Mouse (Mus musculus) CH12.LX (cell line): ENCODE results near the gene Mrpl58. TPM values are rescaled to one million over a fixed set of nuclear protein-coding genes. Genes with fewer than 3 reads are reported as not detected.

Experiments used
- DNase-seq: peaks from one replicate; pipeline ENCODE4 v3.0.0-alpha.2; 2013; ENCODE audit errors: extremely low read depth
- H3K27ac ChIP-seq: 2 replicates; pipeline ENCODE4 v1.5.1; 2012; ENCODE audit warnings: low read depth, mild to moderate bottlenecking, control low read depth, moderate library complexity; ENCODE audit not compliant: insufficient read depth
- H3K27me3 ChIP-seq: replicated peaks from 2 replicates; pipeline ENCODE3; 2012; ENCODE audit warnings: inconsistent platforms
- H3K36me3 ChIP-seq, 2 experiments: replicated peaks in 1 of 2; 2 replicates each; pipeline versions ENCODE3 to v1.6.1; 2012; ENCODE audit warnings: inconsistent platforms in 1 of 2, low read length in 1 of 2, mild to moderate bottlenecking in 1 of 2, mixed read lengths in 1 of 2, moderate library complexity in 1 of 2; ENCODE audit not compliant: control insufficient read depth in 1 of 2, insufficient read depth in 1 of 2
- H3K4me1 ChIP-seq, 2 experiments: 2 replicates each; pipeline ENCODE4 v1.6.1; 2012; ENCODE audit warnings: inconsistent platforms in 1 of 2, moderate library complexity in 1 of 2; ENCODE audit not compliant: insufficient read depth in 2 of 2, control insufficient read depth in 1 of 2
- H3K4me2 ChIP-seq: 2 replicates; pipeline ENCODE4 v1.6.1; 2012; ENCODE audit warnings: low read depth, mild to moderate bottlenecking, control low read depth; ENCODE audit not compliant: poor library complexity, insufficient read depth, severe bottlenecking
- H3K4me3 ChIP-seq, 3 experiments: fragments of 150-350 bp in 1 of 3; sonication (generic) in 1 of 3; replicated peaks in 1 of 3; 2 replicates each; pipeline versions ENCODE3 to v1.5.1; 2011 to 2012; ENCODE audit warnings: low read depth in 2 of 3, low read length in 2 of 3, mild to moderate bottlenecking in 2 of 3, moderate library complexity in 2 of 3, control low read depth in 1 of 3, improper control_type of control experiment in 1 of 3, inconsistent platforms in 1 of 3, mixed read lengths in 1 of 3; ENCODE audit not compliant: poor library complexity in 1 of 3
- H3K79me2 ChIP-seq: replicated peaks from 2 replicates; pipeline ENCODE4 v1.6.1; 2012; ENCODE audit warnings: mild to moderate bottlenecking, moderate library complexity; ENCODE audit not compliant: control insufficient read depth, poor library complexity, insufficient read depth, severe bottlenecking; ENCODE audit errors: extremely low read depth
- H3K9ac ChIP-seq: 2 replicates; pipeline ENCODE4 v1.6.1; 2012; ENCODE audit warnings: low read depth, mild to moderate bottlenecking, control low read depth, moderate library complexity; ENCODE audit not compliant: insufficient read depth
- H3K9me3 ChIP-seq: replicated peaks from 2 replicates; pipeline ENCODE3; 2012; ENCODE audit warnings: low read length, inconsistent platforms, mixed read lengths
- BHLHE40 ChIP-seq: IDR thresholded peaks from 2 replicates; pipeline ENCODE4 v1.6.1; 2011; ENCODE audit warnings: mild to moderate bottlenecking, low read depth, low read length, improper control_type of control experiment
- CHD1 ChIP-seq: IDR thresholded peaks from 2 replicates; pipeline ENCODE4 v1.6.1; 2012; ENCODE audit warnings: low read depth, low read length, improper control_type of control experiment, inconsistent platforms
- CHD2 ChIP-seq: IDR thresholded peaks from 2 replicates; pipeline ENCODE4 v1.6.1; 2011; ENCODE audit warnings: low read length, improper control_type of control experiment
- CTCF ChIP-seq, 2 experiments: IDR thresholded peaks in 1 of 2; conservative IDR thresholded peaks in 1 of 2; 2 replicates each; pipeline ENCODE4 v1.5.1; 2011 to 2012; ENCODE audit warnings: low read depth in 2 of 2, low read length in 2 of 2, improper control_type of control experiment in 1 of 2, inconsistent platforms in 1 of 2, mild to moderate bottlenecking in 1 of 2, moderate library complexity in 1 of 2
- E2F4 ChIP-seq: IDR thresholded peaks from 2 replicates; pipeline ENCODE4 v1.6.1; 2011; ENCODE audit warnings: low read depth, low read length, improper control_type of control experiment; ENCODE audit not compliant: insufficient replicate concordance
- EP300 ChIP-seq: IDR thresholded peaks from 2 replicates; pipeline ENCODE4 v1.6.1; 2011; ENCODE audit warnings: low read length, improper control_type of control experiment
- GABPA ChIP-seq: IDR thresholded peaks from 2 replicates; pipeline ENCODE4 v1.6.1; 2012; ENCODE audit warnings: low read depth, low read length, improper control_type of control experiment, inconsistent platforms; ENCODE audit not compliant: insufficient replicate concordance
- HCFC1 ChIP-seq: IDR thresholded peaks from 2 replicates; pipeline ENCODE4 v1.6.1; 2012; ENCODE audit warnings: low read depth, mild to moderate bottlenecking, inconsistent platforms, low read length, improper control_type of control experiment
- JUN ChIP-seq: IDR thresholded peaks from 2 replicates; pipeline ENCODE4 v1.6.1; 2011; ENCODE audit warnings: low read depth, mild to moderate bottlenecking, low read length, improper control_type of control experiment, moderate library complexity; ENCODE audit not compliant: insufficient read depth
- JUND ChIP-seq: conservative IDR thresholded peaks from 2 replicates; pipeline ENCODE4 v1.6.1; 2011; ENCODE audit warnings: low read depth, low read length, improper control_type of control experiment
- KAT2A ChIP-seq: IDR thresholded peaks from 2 replicates; pipeline ENCODE4 v1.6.1; 2012; ENCODE audit warnings: low read length, improper control_type of control experiment, inconsistent platforms; ENCODE audit not compliant: insufficient replicate concordance
- MAX ChIP-seq: IDR thresholded peaks from 2 replicates; pipeline ENCODE4 v1.6.1; 2011; ENCODE audit warnings: low read length, improper control_type of control experiment
- MAZ ChIP-seq: IDR thresholded peaks from 2 replicates; pipeline ENCODE4 v1.6.1; 2012; ENCODE audit warnings: low read depth, mild to moderate bottlenecking, inconsistent platforms, low read length, improper control_type of control experiment, moderate library complexity
- MEF2A ChIP-seq: IDR thresholded peaks from 2 replicates; pipeline ENCODE4 v1.6.1; 2014; ENCODE audit warnings: low read depth, mild to moderate bottlenecking, inconsistent platforms, low read length, improper control_type of control experiment, borderline replicate concordance
- MXI1 ChIP-seq: IDR thresholded peaks from 2 replicates; pipeline ENCODE4 v1.6.1; 2011; ENCODE audit warnings: mild to moderate bottlenecking, low read depth, low read length, improper control_type of control experiment
- NELFE ChIP-seq: IDR thresholded peaks from 2 replicates; pipeline ENCODE4 v1.6.1; 2011; ENCODE audit warnings: low read depth, low read length, improper control_type of control experiment
- NRF1 ChIP-seq: IDR thresholded peaks from 2 replicates; pipeline ENCODE4 v1.6.1; 2014; ENCODE audit warnings: low read depth, mild to moderate bottlenecking, inconsistent platforms, low read length, improper control_type of control experiment, moderate library complexity
- PAX5 ChIP-seq: IDR thresholded peaks from 2 replicates; pipeline ENCODE4 v1.6.1; 2012; ENCODE audit warnings: low read length, inconsistent platforms, mixed read lengths
- POLR2AphosphoS2 ChIP-seq: IDR thresholded peaks from 2 replicates; pipeline ENCODE4 v1.6.1; 2011; ENCODE audit warnings: low read depth, low read length, improper control_type of control experiment
- SIN3A ChIP-seq: IDR thresholded peaks from 2 replicates; pipeline ENCODE4 v1.6.1; 2012; ENCODE audit warnings: low read length, improper control_type of control experiment, inconsistent platforms
- SMC3 ChIP-seq: IDR thresholded peaks from 2 replicates; pipeline ENCODE4 v1.6.1; 2011; ENCODE audit warnings: low read depth, low read length, improper control_type of control experiment
- TBP ChIP-seq: conservative IDR thresholded peaks from 2 replicates; pipeline ENCODE4 v1.6.1; 2011; ENCODE audit warnings: low read depth, low read length, improper control_type of control experiment
- UBTF ChIP-seq: IDR thresholded peaks from 2 replicates; pipeline ENCODE4 v1.6.1; 2012; ENCODE audit warnings: low read depth, mild to moderate bottlenecking, inconsistent platforms, low read length, improper control_type of control experiment, moderate library complexity
- USF1 ChIP-seq: IDR thresholded peaks from 2 replicates; pipeline ENCODE4 v1.6.1; 2014; ENCODE audit warnings: low read depth, mild to moderate bottlenecking, inconsistent platforms, low read length, improper control_type of control experiment
- ZC3H11A ChIP-seq: IDR thresholded peaks from 2 replicates; pipeline ENCODE4 v1.6.1; 2012; ENCODE audit warnings: low read depth, mild to moderate bottlenecking, inconsistent platforms, low read length, improper control_type of control experiment
- ZMIZ1 ChIP-seq: IDR thresholded peaks from 2 replicates; pipeline ENCODE4 v1.6.1; 2012; ENCODE audit warnings: low read depth, mild to moderate bottlenecking, inconsistent platforms, low read length, improper control_type of control experiment
- ZNF384 ChIP-seq: IDR thresholded peaks from 2 replicates; pipeline ENCODE4 v1.6.1; 2012; ENCODE audit warnings: low read depth, low read length, improper control_type of control experiment, inconsistent platforms
- dilution Hi-C: fragments of 300-500 bp; cut with MboI; formaldehyde crosslinking; loops from 2 replicates; pipeline ENCODE4 v1.14.3; 2020; ENCODE audit warnings: low sequenced_read_pairs; ENCODE audit not compliant: extremely low pct_unique_long_range_greater_than_20kb, extremely low pct_ligation_motif_present
- in situ Hi-C: fragments of 300-500 bp; cut with MboI; formaldehyde crosslinking; loops from 3 replicates; pipeline ENCODE4 v1.14.3; 2019; ENCODE audit warnings: low sequenced_read_pairs, low pct_ligation_motif_present, low pct_unique_long_range_greater_than_20kb, mixed read lengths
- polyA plus RNA-seq: library from polyadenylated mRNA; unstranded; fragments of >175 nt; gene quantifications from 2 replicates; pipeline ENCODE4 v1.2.1, GENCODE M21; 2012; ENCODE audit warnings: low read depth; ENCODE audit not compliant: insufficient read length
- total RNA-seq, 2 experiments: library from RNA; depleted of rRNA; stranded (reverse); fragments of 300-350 nt in 1 of 2; fragments of >200 nt in 1 of 2; gene quantifications; 2 replicates each; pipeline ENCODE4 v1.2.3; 2012 to 2014

Gene Mrpl58
- total and polyA plus RNA-seq, 3 experiments, result 113 to 161 (median 157) TPM

DNA sequence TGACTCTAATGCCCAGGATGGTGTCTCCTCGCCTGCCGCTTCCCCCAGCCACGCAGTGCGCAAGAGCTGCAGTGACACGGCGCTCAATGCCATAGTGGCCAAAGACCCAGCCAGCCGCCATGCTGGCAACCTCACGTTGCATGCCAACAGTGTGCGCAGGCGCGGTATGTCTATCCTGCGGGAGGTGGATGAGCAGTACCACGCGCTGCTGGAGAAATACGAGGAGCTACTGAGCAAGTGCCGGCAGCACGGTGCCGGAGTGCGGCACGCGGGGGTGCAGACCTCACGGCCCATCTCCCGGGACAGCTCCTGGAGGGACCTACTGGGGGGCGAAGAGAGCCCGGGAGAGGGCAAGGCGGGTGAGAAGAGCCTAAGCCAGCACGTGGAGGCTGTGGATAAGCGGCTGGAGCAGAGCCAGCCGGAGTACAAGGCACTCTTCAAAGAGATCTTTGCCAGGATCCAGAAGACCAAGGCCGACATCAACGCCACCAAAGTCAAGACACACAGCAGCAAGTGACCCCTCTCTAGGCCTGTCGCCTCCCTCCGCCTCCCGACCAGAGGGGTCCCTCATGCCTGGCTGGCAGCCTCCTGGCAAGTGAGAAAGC lies 9.7 kb upstream of the Mrpl58 start:
- in situ Hi-C loops, result no loop called here
- peaks cover 3% of the 10 kb centered on the region for H3K9me3 ChIP-seq
- no peak for TF ChIP-seq JUN
- TF ChIP-seq PAX5, result no peak
- no peak for TF ChIP-seq SIN3A
- no peak for TF ChIP-seq ZNF384
- no peak for TF ChIP-seq CHD2
- TF ChIP-seq USF1, result no peak
- TF ChIP-seq KAT2A, result no peak
- TF ChIP-seq JUND, result no peak
- no peak for TF ChIP-seq MXI1
- no peak for TF ChIP-seq CHD1
- TF ChIP-seq MAX, result no peak
- TF ChIP-seq MAZ, result no peak
- no peak for TF ChIP-seq BHLHE40
- TF ChIP-seq ZC3H11A, result no peak
- no peak for TF ChIP-seq HCFC1
- TF ChIP-seq NELFE, result no peak
- TF ChIP-seq CTCF (conservative IDR thresholded peaks at IDR 0.05 in 1 of 2, IDR thresholded peaks at IDR 0.05 in 1 of 2; ENCODE audit: low read depth in 2 of 2, low read length in 2 of 2), result no peak
- no peak for TF ChIP-seq SMC3
- TF ChIP-seq, all 38 proteins: peak for 0
- no peak overlapping the region for H3K4me3 ChIP-seq
- H3K27me3 ChIP-seq, result peaks cover 88% of the 10 kb centered on the region
- H3K36me3 ChIP-seq, result no peaks in the 10 kb centered on the region
- dilution Hi-C loops, result no loop called here
- H3K79me2 ChIP-seq, result no peaks in the 10 kb centered on the region
- no peak overlapping the region for H3K27ac ChIP-seq
- H3K4me2 ChIP-seq, result no peak overlapping the region
- H3K9ac ChIP-seq, result no peak overlapping the region
- no peak for DNase-seq
- no peaks in the 10 kb centered on the region for H3K4me1 ChIP-seq

DNA sequence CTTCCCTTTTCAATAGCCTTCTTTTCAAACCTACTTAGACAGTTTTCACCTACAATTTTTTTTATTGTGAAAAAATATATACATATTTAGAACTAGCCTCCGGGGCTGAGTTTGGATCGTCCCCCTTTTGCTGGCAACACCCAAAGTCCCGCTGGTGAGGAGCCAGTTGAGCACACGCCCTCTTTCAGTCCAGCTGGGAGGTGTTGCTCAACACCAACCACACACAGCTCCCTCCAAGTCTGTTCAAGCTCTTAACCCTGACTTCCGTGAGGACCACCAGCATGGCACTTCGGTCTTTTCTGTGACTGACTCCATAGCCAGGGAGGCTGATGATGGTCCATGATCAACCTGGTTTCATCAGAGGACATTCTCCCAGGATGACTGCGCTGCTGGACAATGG lies 5.5 kb upstream of the Mrpl58 start:
- dilution Hi-C loops (no loop called here), in situ Hi-C loops (no loop called here)
- Histone ChIP-seq H3K4me1 (peaks cover 0 to 2% of the 10 kb centered on the region in 2 experiments; a peak in 1 of 4 replicates), H3K4me2 (no peak overlapping the region), H3K9ac (no peak overlapping the region), H3K9me3 (no peaks in the 10 kb centered on the region), H3K4me3 (no peak overlapping the region), H3K27ac (no peak overlapping the region), H3K79me2 (no peaks in the 10 kb centered on the region), H3K36me3 (no peaks in the 10 kb centered on the region), H3K27me3 (peaks cover 68% of the 10 kb centered on the region)
- no peak for TF ChIP-seq NRF1
- TF ChIP-seq EP300, result no peak
- no peak for TF ChIP-seq KAT2A
- TF ChIP-seq ZC3H11A, result no peak
- TF ChIP-seq GABPA, result no peak
- no peak for TF ChIP-seq SIN3A
- no peak for TF ChIP-seq POLR2AphosphoS2
- TF ChIP-seq ZMIZ1, result no peak
- no peak for TF ChIP-seq CTCF (conservative IDR thresholded peaks at IDR 0.05 in 1 of 2, IDR thresholded peaks at IDR 0.05 in 1 of 2; ENCODE audit: low read depth in 2 of 2, low read length in 2 of 2)
- TF ChIP-seq SMC3, result no peak
- no peak for TF ChIP-seq CHD2
- TF ChIP-seq MEF2A, result no peak
- TF ChIP-seq NELFE, result no peak
- no peak for TF ChIP-seq TBP
- TF ChIP-seq JUND, result no peak
- TF ChIP-seq UBTF, result no peak
- TF ChIP-seq E2F4, result no peak
- no peak for TF ChIP-seq ZNF384
- DNase-seq, result no peak
